ENCODE assay signal across 7 mouse cellular contexts in the genomic region with DNA sequence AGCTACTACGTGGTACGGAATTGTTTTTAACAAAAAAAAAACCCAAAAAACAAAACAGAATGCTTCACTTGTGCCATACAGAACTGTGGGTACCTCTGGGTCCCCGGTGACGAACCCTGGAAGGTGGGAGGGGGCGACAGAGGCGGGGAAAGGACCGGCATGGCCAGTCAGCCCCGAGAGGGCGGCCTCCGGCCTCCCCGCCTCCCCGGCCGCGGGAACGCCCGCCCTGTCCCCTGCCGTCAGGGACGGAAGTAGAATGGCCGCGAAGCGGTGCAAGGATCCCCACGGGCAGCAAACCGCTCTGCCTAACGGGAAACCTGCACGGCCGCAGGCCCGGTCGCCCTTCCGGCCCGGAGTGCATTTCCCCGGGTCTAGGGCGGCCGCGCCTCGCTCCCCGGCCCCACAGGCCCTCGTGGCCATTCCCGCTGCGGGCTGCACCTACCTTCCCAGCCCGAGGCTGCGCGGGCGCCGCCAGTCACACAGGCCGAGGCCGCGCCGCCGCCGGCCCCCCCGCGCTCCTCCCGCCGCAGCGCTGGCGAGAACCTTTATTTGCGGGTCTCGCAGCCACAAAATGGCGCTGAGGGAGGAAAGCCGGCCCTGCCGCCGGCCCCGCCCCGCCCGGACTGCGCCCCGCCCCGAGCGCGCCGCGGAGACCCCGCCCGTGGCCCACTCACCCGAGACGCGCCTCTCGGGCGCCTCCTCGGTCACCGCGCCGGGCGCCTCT. TPM values are rescaled to one million over a fixed set of nuclear protein-coding genes. Genes with fewer than 3 reads are reported as not detected.
DNase-seq lines count a peak whose midpoint lies in the region; ATAC-seq and TF ChIP-seq lines count a peak whose summit lies in the region.

No protein-coding gene starts in this region.

- H3K4me3 ChIP-seq in embryonic facial prominence, embryonic 11.5 days (ENCODE audit: low read depth, low read length) = peak overlapping the region; percentile 96
- peak overlapping the region; percentile 72 for H3K4me3 ChIP-seq in limb, embryonic 11.5 days (ENCODE audit: low read depth, low read length)
- H3K4me3 ChIP-seq in midbrain, embryonic 13.5 days (replicated peaks) = peak overlapping the region; percentile 97
- peak overlapping the region; percentile 73 for H3K4me3 ChIP-seq in small intestine, adult 2 months (ENCODE audit: low read depth, low read length)

- H3K27ac ChIP-seq in embryonic facial prominence, embryonic 11.5 days (replicated peaks; ENCODE audit: low read depth, low read length) = peak overlapping the region; percentile 98
- H3K27ac ChIP-seq in limb, embryonic 11.5 days (replicated peaks; ENCODE audit: low read depth, low read length) = peak overlapping the region; percentile 98
- peak overlapping the region; percentile 99 for H3K27ac ChIP-seq in midbrain, embryonic 13.5 days
- peak overlapping the region; percentile 93 for H3K27ac ChIP-seq in small intestine, adult 2 months (ENCODE audit: insufficient read depth, low read depth, low read length)

- TF ChIP-seq POLR2A in small intestine, adult 2 months (IDR thresholded peaks at IDR 0.05; ENCODE audit: low read depth, low read length) = peak; percentile 30; the same call in 1 of the 2 replicates

- no peaks in the 10 kb centered on the region for H3K9me3 ChIP-seq in embryonic facial prominence, embryonic 11.5 days (replicated peaks; ENCODE audit: control insufficient read depth, low read length)
- H3K9me3 ChIP-seq in limb, embryonic 11.5 days (ENCODE audit: control insufficient read depth, low read length) = no peaks in the 10 kb centered on the region
- no peaks in the 10 kb centered on the region for H3K9me3 ChIP-seq in midbrain, embryonic 13.5 days

- H3K9ac ChIP-seq in embryonic facial prominence, embryonic 11.5 days (replicated peaks; ENCODE audit: low read length) = peak overlapping the region; percentile 100
- peak overlapping the region; percentile 100 for H3K9ac ChIP-seq in limb, embryonic 11.5 days (ENCODE audit: low read length)
- H3K9ac ChIP-seq in midbrain, embryonic 13.5 days (replicated peaks) = peak overlapping the region; percentile 99

- peak; percentile 89 for ATAC-seq in embryonic facial prominence, embryonic 11.5 days (replicated peaks; ENCODE audit: insufficient number of reproducible peaks, low FRiP score, low TSS enrichment, low read depth)
- ATAC-seq in limb, embryonic 11.5 days (ENCODE audit: insufficient number of reproducible peaks, low FRiP score, low TSS enrichment, low read depth) = peak; percentile 89
- ATAC-seq in midbrain, embryonic 13.5 days = peak; percentile 92

- no peaks in the 10 kb centered on the region for H3K27me3 ChIP-seq in embryonic facial prominence, embryonic 11.5 days (ENCODE audit: control insufficient read depth, insufficient read depth, low read length)
- no peaks in the 10 kb centered on the region for H3K27me3 ChIP-seq in limb, embryonic 11.5 days (ENCODE audit: control insufficient read depth, insufficient read depth, low read length)
- no peaks in the 10 kb centered on the region for H3K27me3 ChIP-seq in midbrain, embryonic 13.5 days
- H3K27me3 ChIP-seq in small intestine, adult 2 months (ENCODE audit: control insufficient read depth, insufficient read depth, low read length) = no peaks in the 10 kb centered on the region

- no peak for TF ChIP-seq CTCF in small intestine, adult 2 months (IDR thresholded peaks at IDR 0.05; ENCODE audit: extremely low read depth, insufficient read length, insufficient replicate concordance, low read depth, low read length)

- peak overlapping the region; percentile 66 for H3K4me2 ChIP-seq in embryonic facial prominence, embryonic 11.5 days (ENCODE audit: low read depth, low read length)
- H3K4me2 ChIP-seq in limb, embryonic 11.5 days (ENCODE audit: low read depth, severe bottlenecking) = peak overlapping the region; percentile 79; the same call in 1 of the 2 replicates
- H3K4me2 ChIP-seq in midbrain, embryonic 13.5 days (replicated peaks) = peak overlapping the region; percentile 83

- H3K36me3 ChIP-seq in embryonic facial prominence, embryonic 11.5 days (replicated peaks; ENCODE audit: control insufficient read depth, insufficient read depth, low read depth, low read length) = no peaks in the 10 kb centered on the region; the same call in 1 of the 2 replicates
- H3K36me3 ChIP-seq in limb, embryonic 11.5 days (ENCODE audit: control insufficient read depth, insufficient read depth, low read length) = peaks cover 3% of the 10 kb centered on the region; the same call in 1 of the 2 replicates
- peaks cover 5% of the 10 kb centered on the region; the same call in 1 of the 2 replicates for H3K36me3 ChIP-seq in midbrain, embryonic 13.5 days
- H3K36me3 ChIP-seq in small intestine, adult 2 months (ENCODE audit: control insufficient read depth, insufficient read depth, low read length) = no peaks in the 10 kb centered on the region

- DNase-seq in adrenal gland, postnatal 14 days = peak; percentile 95
- DNase-seq in embryonic facial prominence, embryonic 11.5 days (ENCODE audit: low spot score) = peak; percentile 88
- peak; percentile 99 for DNase-seq in heart, adult 11 months
- DNase-seq in kidney, adult 18-20 months = peak; percentile 96
- DNase-seq in limb, embryonic 11.5 days (ENCODE audit: low spot score) = peak; percentile 90

- no peaks in the 10 kb centered on the region for H3K4me1 ChIP-seq in embryonic facial prominence, embryonic 11.5 days (ENCODE audit: control insufficient read depth, insufficient read depth, low read length)
- peaks cover 2% of the 10 kb centered on the region; the same call in 1 of the 2 replicates for H3K4me1 ChIP-seq in limb, embryonic 11.5 days (ENCODE audit: control insufficient read depth, insufficient read depth, low read length)
- peaks cover 25% of the 10 kb centered on the region for H3K4me1 ChIP-seq in midbrain, embryonic 13.5 days (replicated peaks)
- H3K4me1 ChIP-seq in small intestine, adult 2 months (ENCODE audit: control insufficient read depth, insufficient read depth, insufficient read length, low read length) = peaks cover 2% of the 10 kb centered on the region; the same call in 1 of the 2 replicates

- WGBS in embryonic facial prominence, embryonic 11.5 days = under 1% methylated on average over 59 of the region's 84 CpGs
- under 1% methylated on average over 59 of the region's 84 CpGs for WGBS in limb, embryonic 11.5 days
- WGBS in midbrain, embryonic 13.5 days = under 1% methylated on average over 74 of the region's 84 CpGs
- WGBS in small intestine, adult 2 months = 1% methylated on average over 72 of the region's 84 CpGs

RNA-seq across cellular contexts. Expression of a gene that starts 2.2 kb away (rescaled TPM):
- 58.1 and 63.8 TPM in 2 replicates for total RNA-seq in adrenal gland, postnatal 14 days (2021)
- polyA plus RNA-seq in embryonic facial prominence, embryonic 11.5 days (2014; fragmentation: Nextera tagmentation; extraction: Ambion mirVana) = 151 and 158 TPM in 2 replicates
- polyA plus RNA-seq in limb, embryonic 11.5 days (2014; fragmentation: Nextera tagmentation; extraction: Ambion mirVana) = 155 and 160 TPM in 2 replicates
- 149 and 160 TPM in 2 replicates for polyA plus RNA-seq in midbrain, embryonic 13.5 days (2015; fragmentation: Nextera tagmentation; extraction: Ambion mirVana)
- 4.5 and 11.0 TPM in 2 replicates for polyA plus RNA-seq in small intestine, adult 2 months (2012; rRNA removed)

RNA-seq across cellular contexts. Expression of a gene that starts 14.8 kb away (rescaled TPM):
- 674 and 682 TPM in 2 replicates for total RNA-seq in adrenal gland, postnatal 14 days (2021)
- 89.6 and 97.7 TPM in 2 replicates for polyA plus RNA-seq in embryonic facial prominence, embryonic 11.5 days (2014; fragmentation: Nextera tagmentation; extraction: Ambion mirVana)
- 101 and 106 TPM in 2 replicates for polyA plus RNA-seq in limb, embryonic 11.5 days (2014; fragmentation: Nextera tagmentation; extraction: Ambion mirVana)
- polyA plus RNA-seq in midbrain, embryonic 13.5 days (2015; fragmentation: Nextera tagmentation; extraction: Ambion mirVana) = 105 and 112 TPM in 2 replicates
- polyA plus RNA-seq in small intestine, adult 2 months (2012; rRNA removed) = 511 and 521 TPM in 2 replicates

RNA-seq across cellular contexts. Expression of a gene that starts 31.2 kb away (rescaled TPM):
- total RNA-seq in adrenal gland, postnatal 14 days (2021) = 90.9 and 102 TPM in 2 replicates
- 291 and 296 TPM in 2 replicates for polyA plus RNA-seq in embryonic facial prominence, embryonic 11.5 days (2014; fragmentation: Nextera tagmentation; extraction: Ambion mirVana)
- 236 and 271 TPM in 2 replicates for polyA plus RNA-seq in limb, embryonic 11.5 days (2014; fragmentation: Nextera tagmentation; extraction: Ambion mirVana)
- 360 and 384 TPM in 2 replicates for polyA plus RNA-seq in midbrain, embryonic 13.5 days (2015; fragmentation: Nextera tagmentation; extraction: Ambion mirVana)
- 5.3 and 7.9 TPM in 2 replicates for polyA plus RNA-seq in small intestine, adult 2 months (2012; rRNA removed)

RNA-seq across cellular contexts. Expression of a gene that starts 51.4 kb away (rescaled TPM):
- 1.6 and 21.6 TPM in 2 replicates for total RNA-seq in adrenal gland, postnatal 14 days (2021)
- polyA plus RNA-seq in embryonic facial prominence, embryonic 11.5 days (2014; fragmentation: Nextera tagmentation; extraction: Ambion mirVana) = 0.56 and 1.00 TPM in 2 replicates
- 0.68 and 0.88 TPM in 2 replicates for polyA plus RNA-seq in limb, embryonic 11.5 days (2014; fragmentation: Nextera tagmentation; extraction: Ambion mirVana)
- 0.92 and 1.1 TPM in 2 replicates for polyA plus RNA-seq in midbrain, embryonic 13.5 days (2015; fragmentation: Nextera tagmentation; extraction: Ambion mirVana)
- 0.38 TPM in 1 of 2 replicates, not detected in the other for polyA plus RNA-seq in small intestine, adult 2 months (2012; rRNA removed)

Comparison
In these comparisons a context has a peak if more than half of its experiments do, and no peak if none do; other contexts are left out.
1. Peak in every context shown above with its lines: DNase-seq, ATAC-seq, H3K4me3 ChIP-seq and H3K27ac ChIP-seq.
2. RNA of a gene that starts 2.2 kb away (polyA plus RNA-seq): 155 to 160 TPM in limb, embryonic 11.5 days, 151 to 158 TPM in embryonic facial prominence, embryonic 11.5 days and 149 to 160 TPM in midbrain, embryonic 13.5 days; 4.5 to 11.0 TPM in small intestine, adult 2 months; every median in the first group is over 10 times any median in the second.
3. RNA of a gene that starts 31.2 kb away (polyA plus RNA-seq): 360 to 384 TPM in midbrain, embryonic 13.5 days, 291 to 296 TPM in embryonic facial prominence, embryonic 11.5 days and 236 to 271 TPM in limb, embryonic 11.5 days; 5.3 to 7.9 TPM in small intestine, adult 2 months; every median in the first group is over 10 times any median in the second.